Mouse (Mus musculus) myocyte (in vitro differentiated cells): ENCODE results near the gene Cyren. TPM values are rescaled to one million over a fixed set of nuclear protein-coding genes. Genes with fewer than 3 reads are reported as not detected.
A peak's percentile ranks its signal among the peaks of the same experiment; 100 is the strongest.

Source experiments
- H3K27me3 ChIP-seq: one replicate; pipeline ENCODE4 v1.6.1; 2011; ENCODE audit not compliant: control insufficient read depth, insufficient read depth, insufficient read length
- H3K36me3 ChIP-seq: one replicate; pipeline ENCODE4 v1.6.1; 2011; ENCODE audit not compliant: control insufficient read depth, insufficient read depth
- H3K4me2 ChIP-seq: one replicate; pipeline ENCODE4 v1.6.1; 2011; ENCODE audit warnings: low read depth, control low read depth
- H3K4me3 ChIP-seq: one replicate; pipeline ENCODE4 v1.5.1; 2011; ENCODE audit warnings: mild to moderate bottlenecking, control low read depth, moderate library complexity
- H3K79me2 ChIP-seq: one replicate; pipeline ENCODE4 v1.6.1; 2011; ENCODE audit not compliant: control insufficient read depth, insufficient read depth
- H3ac ChIP-seq: one replicate; pipeline ENCODE4 v1.6.1; 2011; ENCODE audit not compliant: control insufficient read depth, insufficient read length
- CEBPB ChIP-seq: IDR thresholded peaks from 2 replicates; pipeline ENCODE4 v1.6.1; 2011; ENCODE audit warnings: mild to moderate bottlenecking, moderate library complexity; ENCODE audit not compliant: poor library complexity, insufficient read depth, severe bottlenecking
- E2F4 ChIP-seq: IDR thresholded peaks from one replicate; pipeline ENCODE4 v1.6.1; 2011; ENCODE audit warnings: mild to moderate bottlenecking, control low read depth, moderate library complexity; ENCODE audit not compliant: insufficient read depth
- MAX ChIP-seq: IDR thresholded peaks from one replicate; pipeline ENCODE4 v1.6.1; 2011; ENCODE audit warnings: low read depth, mild to moderate bottlenecking, control low read depth
- MYOD1 ChIP-seq, 3 experiments: IDR thresholded peaks; one replicate each; pipeline ENCODE4 v1.6.1; 2011; ENCODE audit warnings: control low read depth in 2 of 3, low read depth in 2 of 3, mild to moderate bottlenecking in 2 of 3, moderate library complexity in 1 of 3; ENCODE audit not compliant: insufficient read length in 2 of 3, control insufficient read depth in 1 of 3
- MYOG ChIP-seq, 3 experiments: IDR thresholded peaks; one replicate each; pipeline ENCODE4 v1.6.1; 2011; ENCODE audit warnings: control low read depth in 2 of 3, low read depth in 2 of 3, mild to moderate bottlenecking in 2 of 3; ENCODE audit not compliant: insufficient read length in 2 of 3, control insufficient read depth in 1 of 3, insufficient read depth in 1 of 3
- POLR2A ChIP-seq: IDR thresholded peaks from one replicate; pipeline ENCODE4 v1.6.1; 2011; ENCODE audit warnings: low read depth, mild to moderate bottlenecking, control low read depth, moderate library complexity; ENCODE audit not compliant: insufficient read length
- POLR2AphosphoS2 ChIP-seq: IDR thresholded peaks from one replicate; pipeline ENCODE4 v1.6.1; 2011; ENCODE audit warnings: low read depth, control low read depth; ENCODE audit not compliant: insufficient read length
- REST ChIP-seq: IDR thresholded peaks from one replicate; pipeline ENCODE4 v1.6.1; 2011; ENCODE audit warnings: mild to moderate bottlenecking, control low read depth, moderate library complexity; ENCODE audit not compliant: insufficient read depth, insufficient read length
- SRF ChIP-seq: IDR thresholded peaks from one replicate; pipeline ENCODE4 v1.6.1; 2011; ENCODE audit warnings: low read depth; ENCODE audit not compliant: control insufficient read depth, insufficient read length
- TCF12 ChIP-seq: IDR thresholded peaks from one replicate; pipeline ENCODE4 v1.6.1; 2011; ENCODE audit warnings: mild to moderate bottlenecking, control low read depth; ENCODE audit not compliant: poor library complexity, insufficient read depth, severe bottlenecking
- TCF3 ChIP-seq: IDR thresholded peaks from one replicate; pipeline ENCODE4 v1.6.1; 2011; ENCODE audit warnings: low read depth, control low read depth; ENCODE audit not compliant: insufficient read length
- USF1 ChIP-seq: IDR thresholded peaks from one replicate; pipeline ENCODE4 v1.6.1; 2011; ENCODE audit warnings: low read depth, mild to moderate bottlenecking, control low read depth, moderate library complexity
- polyA plus RNA-seq: library from polyadenylated mRNA; unstranded; fragments of >200 nt; fragmentation: generic; extraction: Trizol; gene quantifications from one replicate; pipeline ENCODE4 v1.2.1, GENCODE M21; 2012; ENCODE audit warnings: missing spikeins

The Cyren gene
- polyA plus RNA-seq, 1 experiment = 8.0 TPM

DNA sequence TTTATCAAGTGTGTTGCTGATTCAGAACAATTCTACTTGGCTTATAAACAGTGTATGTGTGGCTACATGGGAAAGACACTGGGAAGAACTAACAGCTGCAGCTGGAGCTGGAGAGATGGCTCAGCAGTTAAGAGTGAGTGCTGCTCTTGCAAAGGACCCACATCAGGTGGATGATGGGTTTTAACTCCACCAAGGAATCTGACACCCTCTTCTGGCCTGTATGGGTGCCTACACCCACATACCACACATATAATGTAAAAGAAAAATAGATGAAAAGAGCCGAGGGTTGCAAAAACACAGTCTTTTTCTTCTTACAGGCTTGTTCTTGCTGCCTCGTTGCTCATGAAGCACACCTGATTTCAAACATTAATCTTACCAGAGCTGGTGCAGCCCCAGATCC is 28.3 kb upstream of the Cyren start:
- H3K4me2 ChIP-seq = no peak overlapping the region
- H3K79me2 ChIP-seq = peaks cover 7% of the 10 kb centered on the region
- H3K36me3 ChIP-seq = peaks cover 14% of the 10 kb centered on the region
- no peaks in the 10 kb centered on the region for H3K27me3 ChIP-seq
- peak in 1 of 3 experiments; percentile 7 for TF ChIP-seq MYOD1 (IDR thresholded peaks at IDR 0.05; ENCODE audit: control insufficient read depth in 1 of 3, insufficient read length in 2 of 3, low read depth in 2 of 3)
- TF ChIP-seq CEBPB = no peak
- no peak for TF ChIP-seq TCF3
- H3K4me3 ChIP-seq = no peak overlapping the region
- no peak overlapping the region for H3ac ChIP-seq

- H3K27me3 ChIP-seq = no peaks in the 10 kb centered on the region
- no peak overlapping the region for H3K4me2 ChIP-seq
- H3K79me2 ChIP-seq = no peaks in the 10 kb centered on the region
- peaks cover 14% of the 10 kb centered on the region for H3K36me3 ChIP-seq
- TF ChIP-seq MYOG (IDR thresholded peaks at IDR 0.05; ENCODE audit: control insufficient read depth in 1 of 3, insufficient read depth in 1 of 3, insufficient read length in 2 of 3, low read depth in 2 of 3) (no peak), MYOD1 (IDR thresholded peaks at IDR 0.05; ENCODE audit: control insufficient read depth in 1 of 3, insufficient read length in 2 of 3, low read depth in 2 of 3) (no peak), MAX (no peak), USF1 (no peak), POLR2A (no peak), CEBPB (no peak), REST (no peak), SRF (no peak), TCF3 (no peak), POLR2AphosphoS2 (no peak), TCF12 (no peak), E2F4 (no peak)
- no peak overlapping the region for H3K4me3 ChIP-seq
- no peak overlapping the region for H3ac ChIP-seq
Measured at GRCm38 (mm10) chr6:34904361-34904760, 26.5 kb upstream of the Cyren start.

- no peak for TF ChIP-seq POLR2A
- TF ChIP-seq CEBPB = no peak
- TF ChIP-seq E2F4 = no peak
- no peak for TF ChIP-seq REST
- no peak for TF ChIP-seq POLR2AphosphoS2
- TF ChIP-seq MYOD1 (IDR thresholded peaks at IDR 0.05; ENCODE audit: control insufficient read depth in 1 of 3, insufficient read length in 2 of 3, low read depth in 2 of 3) = no peak
- no peak for TF ChIP-seq MYOG (IDR thresholded peaks at IDR 0.05; ENCODE audit: control insufficient read depth in 1 of 3, insufficient read depth in 1 of 3, insufficient read length in 2 of 3, low read depth in 2 of 3)
- no peak for TF ChIP-seq SRF
- no peak for TF ChIP-seq TCF3
- TF ChIP-seq MAX = no peak
- TF ChIP-seq USF1 = no peak
- no peak for TF ChIP-seq TCF12
- Histone ChIP-seq H3ac (no peak overlapping the region), H3K79me2 (no peaks in the 10 kb centered on the region), H3K36me3 (peaks cover 14% of the 10 kb centered on the region), H3K4me2 (no peak overlapping the region), H3K4me3 (no peak overlapping the region), H3K27me3 (no peaks in the 10 kb centered on the region)
Measured at GRCm38 (mm10) chr6:34903851-34904250, 26.0 kb upstream of the Cyren start.

GRCm38 (mm10) chr6:34903441-34903840 is 25.6 kb upstream of the Cyren start:
- H3K4me3 ChIP-seq = no peak overlapping the region
- no peaks in the 10 kb centered on the region for H3K27me3 ChIP-seq
- no peaks in the 10 kb centered on the region for H3K79me2 ChIP-seq
- no peak overlapping the region for H3ac ChIP-seq
- no peak overlapping the region for H3K4me2 ChIP-seq
- no peak for TF ChIP-seq MAX
- TF ChIP-seq MYOG (IDR thresholded peaks at IDR 0.05; ENCODE audit: control insufficient read depth in 1 of 3, insufficient read depth in 1 of 3, insufficient read length in 2 of 3, low read depth in 2 of 3) = no peak
- no peak for TF ChIP-seq TCF12
- TF ChIP-seq TCF3 = no peak
- TF ChIP-seq SRF = no peak
- TF ChIP-seq REST = no peak
- no peak for TF ChIP-seq CEBPB
- TF ChIP-seq POLR2AphosphoS2 = no peak
- TF ChIP-seq POLR2A = no peak
- TF ChIP-seq E2F4 = no peak
- no peak for TF ChIP-seq USF1
- no peak for TF ChIP-seq MYOD1 (IDR thresholded peaks at IDR 0.05; ENCODE audit: control insufficient read depth in 1 of 3, insufficient read length in 2 of 3, low read depth in 2 of 3)
- peaks cover 14% of the 10 kb centered on the region for H3K36me3 ChIP-seq

- H3K4me2 ChIP-seq = no peak overlapping the region
- H3K79me2 ChIP-seq = no peaks in the 10 kb centered on the region
- TF ChIP-seq TCF3 = no peak
- no peak for TF ChIP-seq MAX
- no peak for TF ChIP-seq POLR2A
- no peak for TF ChIP-seq MYOG (IDR thresholded peaks at IDR 0.05; ENCODE audit: control insufficient read depth in 1 of 3, insufficient read depth in 1 of 3, insufficient read length in 2 of 3, low read depth in 2 of 3)
- TF ChIP-seq E2F4 = no peak
- no peak for TF ChIP-seq REST
- no peak for TF ChIP-seq CEBPB
- no peak for TF ChIP-seq POLR2AphosphoS2
- no peak for TF ChIP-seq MYOD1 (IDR thresholded peaks at IDR 0.05; ENCODE audit: control insufficient read depth in 1 of 3, insufficient read length in 2 of 3, low read depth in 2 of 3)
- TF ChIP-seq SRF = no peak
- TF ChIP-seq TCF12 = no peak
- TF ChIP-seq USF1 = no peak
- H3ac ChIP-seq = no peak overlapping the region
- H3K4me3 ChIP-seq = no peak overlapping the region
- H3K36me3 ChIP-seq = peaks cover 10% of the 10 kb centered on the region
- no peaks in the 10 kb centered on the region for H3K27me3 ChIP-seq
Measured at GRCm38 (mm10) chr6:34902578-34902977, 24.7 kb upstream of the Cyren start.
